Mouse (Mus musculus): ENCODE data around the gene Sema3b.

DNA sequence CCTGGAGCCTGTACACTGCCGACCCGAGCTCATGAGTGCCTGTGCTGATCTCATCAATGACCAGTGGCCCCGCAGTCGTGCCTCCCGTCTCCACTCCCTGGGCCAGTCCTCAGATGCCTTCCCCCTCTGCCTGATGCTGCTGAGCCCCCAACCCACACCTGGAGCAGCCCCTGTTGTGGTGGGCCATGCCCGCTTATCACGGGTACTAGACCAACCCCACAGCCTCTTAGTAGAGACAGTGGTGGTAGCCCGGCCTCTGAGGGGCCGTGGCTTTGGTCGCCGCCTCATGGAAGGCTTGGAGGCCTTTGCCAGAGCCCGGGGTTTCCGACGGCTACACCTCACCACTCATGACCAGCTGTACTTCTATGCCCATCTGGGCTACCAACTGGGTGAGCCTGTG is 25.9 kb downstream of the Sema3b start:
- TF ChIP-seq CTCF (IDR thresholded peaks at IDR 0.05; ENCODE audit: insufficient read depth, low read length) (no peak), POLR2A (IDR thresholded peaks at IDR 0.05; ENCODE audit: borderline replicate concordance, extremely low read depth, low read depth, low read length) (no peak)

Measured in lung, adult 2 months (tissue).